Mouse (Mus musculus) liver, embryonic 11.5 days (tissue): ENCODE data around the gene Gm45062. TPM values are rescaled to one million over a fixed set of nuclear protein-coding genes. Genes with fewer than 3 reads are reported as not detected.
"Not testable (repeated sequence)": the region's sequence is repeated elsewhere in the genome, so short reads cannot be mapped to it uniquely, and the experiment has no call there.

Experiments
- ATAC-seq: fragments of 200-750 bp; cut with Nextera tagmentation; replicated peaks from 2 replicates; pipeline ENCODE4 v1.8.0; 2017; ENCODE audit warnings: moderate number of reproducible peaks, mild to moderate bottlenecking, moderate TSS enrichment, moderate library complexity; ENCODE audit not compliant: low FRiP score
- DNase-seq: peaks from one replicate; pipeline ENCODE4 v3.0.0-alpha.2; 2017; ENCODE audit warnings: low spot score
- H3K27ac ChIP-seq: fragments of 300-500 bp; sonication (generic); 2 replicates; pipeline ENCODE4 v1.5.1; 2014; ENCODE audit warnings: mild to moderate bottlenecking, low read depth, low read length, control low read depth
- H3K27me3 ChIP-seq: fragments of 300-500 bp; sonication (generic); replicated peaks from 2 replicates; pipeline ENCODE4 v1.6.1; 2014; ENCODE audit warnings: low read length, mixed read lengths; ENCODE audit not compliant: control insufficient read depth, insufficient read depth
- H3K36me3 ChIP-seq: fragments of 300-500 bp; sonication (generic); 2 replicates; pipeline ENCODE4 v1.6.1; 2014; ENCODE audit warnings: mild to moderate bottlenecking, low read length, moderate library complexity, mixed read lengths; ENCODE audit not compliant: control insufficient read depth, insufficient read depth
- H3K4me1 ChIP-seq: fragments of 300-500 bp; sonication (generic); replicated peaks from 2 replicates; pipeline ENCODE4 v1.6.1; 2014; ENCODE audit warnings: low read length, mixed read lengths; ENCODE audit not compliant: control insufficient read depth, insufficient read depth
- H3K4me2 ChIP-seq: fragments of 300-500 bp; sonication (generic); 2 replicates; pipeline ENCODE4 v1.6.1; 2014; ENCODE audit warnings: mild to moderate bottlenecking, control low read depth, moderate library complexity
- H3K4me3 ChIP-seq: fragments of 300-500 bp; sonication (generic); 2 replicates; pipeline ENCODE4 v1.5.1; 2014; ENCODE audit warnings: low read depth, low read length, control low read depth
- H3K9ac ChIP-seq: fragments of 300-500 bp; sonication (generic); 2 replicates; pipeline ENCODE4 v1.6.1; 2014; ENCODE audit warnings: low read depth, low read length, control low read depth
- H3K9me3 ChIP-seq: fragments of 300-500 bp; sonication (generic); 2 replicates; pipeline ENCODE4 v1.6.1; 2016; ENCODE audit warnings: low read length, inconsistent platforms, mixed read lengths; ENCODE audit not compliant: control insufficient read depth
- WGBS: fragments of 180-500 bp; shearing (Covaris S2); extraction: QIAGEN DNeasy Blood & Tissue Kit; methylation state at CpG from one replicate; pipeline ENCODE4 v1.1.7; 2014; 5-methylcytosine and 5-hydroxymethylcytosine counted together
- polyA plus RNA-seq: library from polyadenylated mRNA; unstranded; fragments of >200 nt; fragmentation: Nextera tagmentation; extraction: Ambion mirVana; gene quantifications from 2 replicates; pipeline ENCODE4 v1.2.1, GENCODE M21; 2014

Gene Gm45062
- polyA plus RNA-seq, 1 experiment from 2014 or later: 3.9 TPM

DNA sequence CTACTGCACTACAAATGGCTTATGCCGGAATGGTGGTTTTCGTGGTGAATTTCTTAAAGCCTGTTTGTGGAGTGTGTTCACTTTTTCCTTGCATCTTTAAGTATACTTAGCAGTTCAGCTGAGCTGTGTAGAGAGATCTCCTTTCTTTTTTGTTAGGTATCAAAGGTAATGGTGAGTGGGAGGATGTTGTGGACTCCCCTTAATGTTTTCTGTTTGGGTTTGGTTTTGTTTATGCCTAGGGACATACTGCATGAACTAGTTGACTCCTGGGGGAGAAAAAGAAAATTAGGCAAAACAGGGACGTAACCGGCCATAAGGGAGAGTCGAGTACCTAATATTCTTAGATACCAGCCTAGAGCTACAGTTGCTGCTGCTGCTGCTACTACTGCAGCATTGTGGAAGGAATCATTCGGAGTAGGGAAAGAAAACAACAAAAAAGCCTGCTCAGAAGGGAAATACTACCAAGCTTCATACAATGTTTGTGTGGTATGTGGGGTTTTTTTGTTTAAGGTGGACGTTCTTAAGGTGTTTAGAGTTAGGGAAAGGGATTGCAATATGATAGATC, 251.7 kb downstream of the Gm45062 start:
- no peaks in the 10 kb centered on the region for H3K27me3 ChIP-seq
- no peaks in the 10 kb centered on the region for H3K36me3 ChIP-seq
- DNase-seq (no peak), ATAC-seq (no peak)
- peaks cover 5% of the 10 kb centered on the region; the same call in 1 of the 2 replicates for H3K4me1 ChIP-seq
- peak overlapping the region; percentile 92 for H3K9ac ChIP-seq
- 23% methylated on average over 7 of the region's 7 CpGs for WGBS
- H3K4me3 ChIP-seq: peak overlapping the region; percentile 76
- no peak overlapping the region for H3K27ac ChIP-seq
- peak overlapping the region; percentile 78 for H3K4me2 ChIP-seq
- H3K9me3 ChIP-seq: no peaks in the 10 kb centered on the region

- H3K9me3 ChIP-seq: no peaks in the 10 kb centered on the region
- DNase-seq (no peak), ATAC-seq (no peak)
- 30% methylated on average over 3 of the region's 3 CpGs for WGBS
- H3K36me3 ChIP-seq: no peaks in the 10 kb centered on the region
- no peak overlapping the region for H3K27ac ChIP-seq
- H3K27me3 ChIP-seq: no peaks in the 10 kb centered on the region
- peak overlapping the region; percentile 76 for H3K4me3 ChIP-seq
- H3K9ac ChIP-seq: no peak overlapping the region
- peaks cover 5% of the 10 kb centered on the region; the same call in 1 of the 2 replicates for H3K4me1 ChIP-seq
- peak overlapping the region; percentile 78 for H3K4me2 ChIP-seq
Observed at GRCm38 (mm10) chr6:8511447-8511846, 252.2 kb downstream of the Gm45062 start.

DNA sequence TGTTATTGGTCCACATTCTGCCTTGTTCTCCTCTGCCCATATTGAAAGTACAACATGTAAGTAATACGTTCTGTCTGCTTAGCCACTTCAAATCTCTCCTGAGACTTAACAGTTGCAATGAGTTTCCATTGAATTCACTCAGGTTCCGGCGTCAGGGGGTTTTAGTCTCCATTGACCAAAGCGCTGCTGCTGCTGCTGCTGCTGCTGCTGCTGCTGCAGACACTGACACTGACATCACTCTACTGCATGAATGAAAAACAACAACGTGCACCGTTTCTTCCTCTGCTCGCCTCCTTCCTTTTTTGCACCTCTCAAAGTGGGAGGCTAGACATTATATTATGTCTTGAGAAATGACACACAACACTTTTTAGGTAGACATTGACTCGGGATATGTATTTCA, 253.2 kb downstream of the Gm45062 start:
- WGBS: 58% methylated on average over 8 of the region's 8 CpGs
- no peaks in the 10 kb centered on the region for H3K36me3 ChIP-seq
- H3K4me3 ChIP-seq: no peak overlapping the region
- H3K27ac ChIP-seq: no peak overlapping the region
- H3K9ac ChIP-seq: no peak overlapping the region
- H3K4me2 ChIP-seq: no peak overlapping the region
- H3K4me1 ChIP-seq: peaks cover 5% of the 10 kb centered on the region; the same call in 1 of the 2 replicates
- no peaks in the 10 kb centered on the region for H3K27me3 ChIP-seq
- H3K9me3 ChIP-seq: no peaks in the 10 kb centered on the region
- no peak for ATAC-seq
- DNase-seq: no peak

DNA sequence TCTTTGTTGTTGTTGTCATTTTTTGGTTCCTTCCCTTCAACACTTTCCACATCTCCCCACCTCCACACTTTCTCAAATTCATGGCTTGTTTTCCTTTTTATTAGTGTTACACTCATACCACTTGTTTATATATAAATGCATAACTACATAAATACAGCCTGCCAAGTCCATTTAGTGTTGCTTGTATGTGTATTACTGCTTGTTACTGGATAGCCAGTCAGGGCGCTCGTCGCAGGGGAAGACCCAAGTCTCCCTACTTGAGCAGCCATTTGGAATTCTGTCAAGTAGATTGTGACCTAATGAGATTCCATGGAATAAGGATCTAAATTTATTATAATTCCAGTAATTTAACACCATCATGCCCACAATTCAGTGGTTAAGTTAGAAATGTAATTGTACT, 260.4 kb downstream of the Gm45062 start:
- no peaks in the 10 kb centered on the region for H3K36me3 ChIP-seq
- no peak overlapping the region for H3K9ac ChIP-seq
- H3K9me3 ChIP-seq: no peaks in the 10 kb centered on the region
- DNase-seq (no peak), ATAC-seq (no peak)
- H3K27ac ChIP-seq: no peak overlapping the region
- H3K4me1 ChIP-seq: no peaks in the 10 kb centered on the region
- H3K27me3 ChIP-seq: no peaks in the 10 kb centered on the region
- H3K4me2 ChIP-seq: no peak overlapping the region
- no peak overlapping the region for H3K4me3 ChIP-seq
- 89% methylated on average over 3 of the region's 3 CpGs for WGBS

DNA sequence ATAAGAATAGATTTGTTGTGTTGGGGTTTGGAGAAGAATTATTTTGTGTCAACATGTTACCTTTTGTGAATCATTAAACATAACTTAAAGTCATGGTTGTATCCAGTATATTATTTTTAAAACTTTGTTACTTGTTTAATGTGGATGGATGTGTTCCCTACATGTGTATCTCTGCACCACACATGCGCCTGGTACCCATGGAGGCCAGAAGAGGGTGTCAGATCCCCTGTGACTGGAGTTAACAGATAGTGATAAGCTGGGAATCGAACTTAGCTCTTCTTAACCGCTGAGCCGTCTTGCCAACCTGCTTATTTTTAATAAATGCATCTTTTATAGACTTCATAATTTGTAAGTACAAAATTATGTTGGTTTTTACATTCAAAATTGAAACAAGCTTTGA, 262.0 kb downstream of the Gm45062 start:
- no peak overlapping the region for H3K27ac ChIP-seq
- H3K36me3 ChIP-seq: no peaks in the 10 kb centered on the region
- H3K4me2 ChIP-seq: no peak overlapping the region
- H3K9ac ChIP-seq: no peak overlapping the region
- no peak overlapping the region for H3K4me3 ChIP-seq
- H3K9me3 ChIP-seq: no peaks in the 10 kb centered on the region
- DNase-seq: no peak
- 0 out of 2 replicates have a peak, but pooled peaks have one; percentile 49 for ATAC-seq
- 87% methylated on average over 4 of the region's 4 CpGs for WGBS
- no peaks in the 10 kb centered on the region for H3K4me1 ChIP-seq
- H3K27me3 ChIP-seq: no peaks in the 10 kb centered on the region

DNA sequence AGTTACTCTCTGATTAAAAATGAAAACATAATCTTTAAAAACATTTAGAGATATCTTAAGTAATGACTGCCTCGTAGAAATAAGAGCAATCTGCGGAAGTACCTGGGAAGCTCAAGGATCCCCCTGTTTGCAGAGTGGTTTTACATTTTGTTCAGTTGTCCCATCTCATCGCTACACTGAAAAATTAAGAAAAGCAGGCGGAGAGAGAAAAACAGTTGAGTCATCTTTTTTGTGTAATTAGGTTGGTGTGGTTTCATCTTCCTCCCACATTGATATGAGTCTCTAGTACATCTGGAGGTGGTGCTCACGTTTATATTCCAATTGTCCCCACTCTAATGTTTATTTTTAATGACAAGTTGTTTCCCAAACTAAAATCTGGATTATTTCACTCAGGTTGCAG, 265.5 kb downstream of the Gm45062 start:
- DNase-seq (no peak), ATAC-seq (no peak)
- WGBS: 76% methylated on average over 5 of the region's 5 CpGs
- Histone ChIP-seq H3K4me1 (no peaks in the 10 kb centered on the region), H3K27me3 (no peaks in the 10 kb centered on the region), H3K9ac (no peak overlapping the region), H3K4me3 (no peak overlapping the region), H3K36me3 (no peaks in the 10 kb centered on the region), H3K9me3 (no peaks in the 10 kb centered on the region), H3K4me2 (no peak overlapping the region), H3K27ac (no peak overlapping the region)

- no peak for DNase-seq
- H3K9me3 ChIP-seq: no peaks in the 10 kb centered on the region
- peaks cover 10% of the 10 kb centered on the region for H3K4me1 ChIP-seq
- H3K36me3 ChIP-seq: no peaks in the 10 kb centered on the region
- H3K27me3 ChIP-seq: no peaks in the 10 kb centered on the region
- ATAC-seq: peak; percentile 99
- peak overlapping the region; percentile 50 for H3K4me2 ChIP-seq
- no peak overlapping the region for H3K9ac ChIP-seq
- WGBS: 47% methylated on average over 4 of the region's 4 CpGs
- H3K27ac ChIP-seq: peak overlapping the region; percentile 38; the same call in 1 of the 2 replicates
- no peak overlapping the region for H3K4me3 ChIP-seq
Observed at GRCm38 (mm10) chr6:8531104-8531894, 272.0 kb downstream of the Gm45062 start.

GRCm38 (mm10) chr6:8536944-8537343, 277.7 kb downstream of the Gm45062 start:
- Histone ChIP-seq H3K9ac (no peak overlapping the region), H3K4me1 (no peaks in the 10 kb centered on the region), H3K27ac (no peak overlapping the region), H3K4me2 (no peak overlapping the region), H3K4me3 (no peak overlapping the region), H3K27me3 (no peaks in the 10 kb centered on the region), H3K36me3 (no peaks in the 10 kb centered on the region), H3K9me3 (no peaks in the 10 kb centered on the region)
- ATAC-seq (no peak), DNase-seq (no peak)
- 83% methylated on average over 2 of the region's 2 CpGs for WGBS

GRCm38 (mm10) chr6:8541531-8541930, 282.3 kb downstream of the Gm45062 start:
- ATAC-seq, H3K9me3 ChIP-seq, H3K27me3 ChIP-seq, H3K27ac ChIP-seq, H3K4me3 ChIP-seq, DNase-seq, H3K4me1 ChIP-seq, H3K4me2 ChIP-seq, H3K9ac ChIP-seq, H3K36me3 ChIP-seq: not testable (repeated sequence)
- WGBS: 90% methylated on average over 4 of the region's 4 CpGs
